ENCODE assay signal across 8 mouse cellular contexts in the genomic region with DNA sequence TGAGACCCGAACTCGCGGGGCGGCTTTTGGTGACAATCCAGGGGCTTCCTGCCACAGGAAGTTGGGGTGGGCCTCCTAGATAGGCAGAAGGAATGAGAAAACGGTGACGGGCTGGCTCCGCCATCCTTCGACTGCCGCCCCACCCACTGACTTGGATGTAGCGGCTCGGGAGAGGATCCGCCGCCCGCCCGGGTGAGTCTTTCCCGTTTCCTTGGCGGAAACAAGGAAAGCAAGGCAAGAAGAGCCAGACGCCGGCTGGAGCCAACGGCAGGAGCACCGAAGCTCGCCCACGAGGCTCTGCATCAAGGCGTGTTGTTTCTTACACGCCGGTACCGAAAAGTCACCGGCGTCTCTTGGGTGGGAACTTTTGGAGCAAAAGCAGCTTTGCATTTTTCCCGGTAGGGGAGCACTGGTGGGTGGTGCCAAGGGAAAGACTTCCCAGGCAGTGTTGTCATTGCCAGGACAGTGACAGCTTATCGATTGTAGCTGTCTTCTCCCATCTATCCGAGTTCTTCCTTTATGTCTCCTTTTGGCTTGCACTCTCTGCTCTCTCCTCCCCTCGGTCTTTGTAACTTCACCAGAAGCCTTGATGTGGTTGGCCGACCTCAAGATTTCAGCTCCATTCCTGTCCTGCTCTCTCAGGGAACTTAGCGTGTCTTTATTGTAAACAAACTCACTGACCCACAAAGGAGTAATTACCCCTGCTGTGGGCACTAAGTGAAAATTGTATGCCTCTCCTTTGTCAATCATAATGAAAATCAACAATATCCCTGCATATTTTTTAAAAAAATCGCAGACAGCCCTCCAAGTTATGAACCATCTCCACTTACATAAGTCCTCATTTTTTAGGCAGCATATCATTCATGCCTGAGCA. TPM values are rescaled to one million over a fixed set of nuclear protein-coding genes. Genes with fewer than 3 reads are reported as not detected.
DNase-seq lines count a peak whose midpoint lies in the region; ATAC-seq and TF ChIP-seq lines count a peak whose summit lies in the region.

No protein-coding gene starts in this region.

- no peak for TF ChIP-seq CTCF in kidney, adult 2 months (conservative IDR thresholded peaks at IDR 0.05; ENCODE audit: insufficient read depth, insufficient read length, low read depth, low read length)

- no peaks in the 10 kb centered on the region for H3K36me3 ChIP-seq in kidney, adult 2 months (ENCODE audit: control insufficient read depth, insufficient read depth, low read length)
- H3K36me3 ChIP-seq in limb, embryonic 12.5 days: peaks cover 10% of the 10 kb centered on the region; the same call in 1 of the 2 replicates

- H3K27me3 ChIP-seq in kidney, adult 2 months (replicated peaks; ENCODE audit: control insufficient read depth, insufficient read depth, low read length): no peaks in the 10 kb centered on the region
- H3K27me3 ChIP-seq in limb, embryonic 12.5 days: no peaks in the 10 kb centered on the region

- H3K4me1 ChIP-seq in kidney, adult 2 months (ENCODE audit: control insufficient read depth, insufficient read depth, low read length): peaks cover 6% of the 10 kb centered on the region; the same call in 1 of the 2 replicates
- H3K4me1 ChIP-seq in limb, embryonic 12.5 days (replicated peaks): peaks cover 7% of the 10 kb centered on the region

- peak overlapping the region; percentile 80 for H3K27ac ChIP-seq in kidney, adult 2 months (ENCODE audit: insufficient read depth, low read depth, low read length)
- peak overlapping the region; percentile 88 for H3K27ac ChIP-seq in limb, embryonic 12.5 days

- no peak for TF ChIP-seq POLR2A in kidney, adult 2 months (IDR thresholded peaks at IDR 0.05; ENCODE audit: low read depth, low read length)

- H3K9me3 ChIP-seq in limb, embryonic 12.5 days: no peaks in the 10 kb centered on the region

- H3K4me3 ChIP-seq in kidney, adult 2 months (ENCODE audit: insufficient read depth, low read depth, low read length): peak overlapping the region; percentile 94
- peak overlapping the region; percentile 84 for H3K4me3 ChIP-seq in limb, embryonic 12.5 days (replicated peaks)

- DNase-seq in kidney, adult 2 months: peak; percentile 42
- DNase-seq in kidney, postnatal 14 days: no peak
- DNase-seq in ES-CJ7 (ENCODE audit: low read depth, low spot score): peak; percentile 57
- DNase-seq in naive thymus-derived CD4-positive, alpha-beta T cell, adult 2 months (ENCODE audit: low read depth): peak; percentile 56
- DNase-seq in layer of hippocampus, postnatal 25 days (ENCODE audit: extremely low spot score in 1 of 2, low spot score in 1 of 2): no peak
- no peak for DNase-seq in adrenal gland, adult 2 months

- peak; percentile 84 for ATAC-seq in erythroblast, adult 5-6 weeks (replicated peaks; ENCODE audit: low FRiP score, poor library complexity, severe bottlenecking)
- ATAC-seq in limb, embryonic 12.5 days (ENCODE audit: insufficient number of reproducible peaks, insufficient read depth, low FRiP score, low TSS enrichment, low read depth): peak; percentile 72; the same call in 1 of the 2 replicates

- WGBS in kidney, adult 2 months: under 1% methylated on average over 36 of the region's 36 CpGs
- under 1% methylated on average over 36 of the region's 36 CpGs for WGBS in limb, embryonic 12.5 days

- peak overlapping the region; percentile 83 for H3K9ac ChIP-seq in limb, embryonic 12.5 days (replicated peaks)

- H3K4me2 ChIP-seq in limb, embryonic 12.5 days: peak overlapping the region; percentile 81

RNA-seq across cellular contexts. Expression of a gene that starts 0.5 kb away (rescaled TPM):
- polyA plus RNA-seq in kidney, adult 2 months (2012; rRNA removed): 6.9 and 8.3 TPM in 2 replicates
- total RNA-seq in erythroblast, adult 5-6 weeks (2015; ENCODE audit: low replicate concordance): 36.8 and 42.3 TPM in 2 replicates
- 51.4 and 55.5 TPM in 2 replicates for total RNA-seq in erythroblast, adult 5-6 weeks (2017; ENCODE audit: low replicate concordance)
- 63.0 and 63.1 TPM in 2 replicates for polyA plus RNA-seq in limb, embryonic 12.5 days (2016; fragmentation: Nextera tagmentation; extraction: Ambion mirVana)
- 10 to 100 TPM; 44.0 to 54.2 TPM for total RNA-seq in layer of hippocampus, postnatal 25 days (2021)
- total RNA-seq in adrenal gland, adult 2 months (2021): 10 to 100 TPM; 41.9 to 55.7 TPM
- polyA plus RNA-seq in adrenal gland, adult 2 months (2012; rRNA removed): 2.7 and 3.2 TPM in 2 replicates

RNA-seq across cellular contexts. Expression of a gene that starts 0.8 kb away (rescaled TPM):
- polyA plus RNA-seq in kidney, adult 2 months (2012; rRNA removed): 21.9 and 22.3 TPM in 2 replicates
- total RNA-seq in erythroblast, adult 5-6 weeks (2015; ENCODE audit: low replicate concordance): 4.8 and 13.2 TPM in 2 replicates
- total RNA-seq in erythroblast, adult 5-6 weeks (2017; ENCODE audit: low replicate concordance): 18.1 and 21.3 TPM in 2 replicates
- 15.3 and 15.6 TPM in 2 replicates for polyA plus RNA-seq in limb, embryonic 12.5 days (2016; fragmentation: Nextera tagmentation; extraction: Ambion mirVana)
- total RNA-seq in layer of hippocampus, postnatal 25 days (2021): 10 to 100 TPM; 82.0 to 92.3 TPM
- 10 to 100 TPM; 58.5 to 90.4 TPM for total RNA-seq in adrenal gland, adult 2 months (2021)
- 6.9 and 10.5 TPM in 2 replicates for polyA plus RNA-seq in adrenal gland, adult 2 months (2012; rRNA removed)

RNA-seq across cellular contexts. Expression of a gene that starts 41.4 kb away (rescaled TPM):
- 0.11 and 0.20 TPM in 2 replicates for polyA plus RNA-seq in kidney, adult 2 months (2012; rRNA removed)
- not detected in 2 replicates for total RNA-seq in erythroblast, adult 5-6 weeks (2015; ENCODE audit: low replicate concordance)
- not detected in 2 replicates for total RNA-seq in erythroblast, adult 5-6 weeks (2017; ENCODE audit: low replicate concordance)
- polyA plus RNA-seq in limb, embryonic 12.5 days (2016; fragmentation: Nextera tagmentation; extraction: Ambion mirVana): not detected in 2 replicates
- total RNA-seq in layer of hippocampus, postnatal 25 days (2021): under 1 TPM; 0.20 to 0.23 TPM
- total RNA-seq in adrenal gland, adult 2 months (2021): under 1 TPM; 0.17 to 0.20 TPM
- polyA plus RNA-seq in adrenal gland, adult 2 months (2012; rRNA removed): 0.21 and 0.39 TPM in 2 replicates

Comparison
In these comparisons a context has a peak if more than half of its experiments do, and no peak if none do; other contexts are left out.
1. DNase-seq: peak in kidney, adult 2 months (single experiment), ES-CJ7 (single experiment) and naive thymus-derived CD4-positive, alpha-beta T cell, adult 2 months (single experiment); none in kidney, postnatal 14 days (single experiment), layer of hippocampus, postnatal 25 days (0 of 2) and adrenal gland, adult 2 months (single experiment).